Comparison of ENCODE assay signal across 13 mouse cellular contexts in the genomic region with DNA sequence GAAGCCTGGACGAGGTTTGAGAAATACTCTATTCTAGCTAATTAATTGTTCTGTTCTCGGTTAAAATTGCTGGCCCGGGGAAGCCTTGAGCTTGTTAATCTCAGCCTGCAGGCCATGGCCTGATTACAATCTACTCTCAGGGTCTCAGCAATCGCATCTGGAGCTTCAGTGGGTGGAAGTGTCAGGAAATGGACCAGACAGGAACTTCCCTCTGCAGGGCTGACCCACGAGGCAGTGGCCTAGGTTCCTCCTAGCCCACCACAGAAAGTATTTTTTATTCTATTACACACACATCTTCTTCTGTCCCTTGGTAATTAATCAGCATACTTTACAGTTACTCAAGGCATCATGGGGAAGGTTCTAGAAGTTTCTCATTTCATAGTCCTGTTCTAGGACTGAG.
DNase-seq lines count a peak whose midpoint lies in the region; ATAC-seq and TF ChIP-seq lines count a peak whose summit lies in the region.
"Had no signal": no experiment of that assay in that cellular context is flagged by ENCODE, and none has a peak within 500 bp of the region (broad histone marks: within the 10 kb centered on the region; RNA-seq: fewer than 3 reads in every experiment).

No protein-coding gene starts in this region.

- 34% methylated on average over 5 of the region's 5 CpGs for WGBS in heart, embryonic 16.5 days
- 17% methylated on average over 5 of the region's 5 CpGs for WGBS in limb, embryonic 14.5 days

- no peaks in the 10 kb centered on the region for H3K27me3 ChIP-seq in heart, embryonic 16.5 days (ENCODE audit: control insufficient read depth, insufficient read depth, low read length)
- H3K27me3 ChIP-seq in limb, embryonic 14.5 days (ENCODE audit: control insufficient read depth, insufficient read depth, low read length) = no peaks in the 10 kb centered on the region
- H3K27me3 ChIP-seq: forebrain, embryonic 15.5 days; hindbrain, embryonic 13.5 days had no signal

- no peak for ATAC-seq in heart, embryonic 16.5 days (replicated peaks; ENCODE audit: extremely low read depth, insufficient read depth, low FRiP score)
- peak; percentile 87 for ATAC-seq in common myeloid progenitor, adult 5-6 weeks (replicated peaks; ENCODE audit: low read depth, poor library complexity, severe bottlenecking)
- ATAC-seq in limb, embryonic 14.5 days (ENCODE audit: low FRiP score, low read depth) = no peak
- ATAC-seq: forebrain, embryonic 15.5 days had no signal

- H3K4me2 ChIP-seq in heart, embryonic 16.5 days (ENCODE audit: low read depth, low read length) = no peak overlapping the region
- H3K4me2 ChIP-seq in limb, embryonic 14.5 days (replicated peaks; ENCODE audit: low read depth, low read length, severe bottlenecking) = no peak overlapping the region
- H3K4me2 ChIP-seq: forebrain, embryonic 15.5 days; hindbrain, embryonic 13.5 days had no signal

- DNase-seq in heart, postnatal 14 days = no peak
- DNase-seq in layer of hippocampus, adult 9-11 months = peak; percentile 70
- DNase-seq in layer of hippocampus, adult 18-20 months (ENCODE audit: low spot score in 2 of 2) = no peak
- DNase-seq in limb, embryonic 14.5 days (ENCODE audit: low spot score) = no peak
- no peak for DNase-seq in adrenal gland, postnatal 10 days
- DNase-seq: cerebellum, adult 9-10 months; thymus, postnatal 4 days had no signal

- TF ChIP-seq POLR2A in limb, embryonic 14.5 days (IDR thresholded peaks at IDR 0.05; ENCODE audit: borderline replicate concordance, extremely low read depth, insufficient read depth, insufficient read length) = no peak

- no peaks in the 10 kb centered on the region for H3K36me3 ChIP-seq in heart, embryonic 16.5 days (ENCODE audit: control insufficient read depth, insufficient read depth)
- H3K36me3 ChIP-seq in limb, embryonic 14.5 days (ENCODE audit: control insufficient read depth, insufficient read depth, low read length) = no peaks in the 10 kb centered on the region
- H3K36me3 ChIP-seq: forebrain, embryonic 15.5 days; hindbrain, embryonic 13.5 days had no signal

- no peak overlapping the region for H3K9ac ChIP-seq in heart, embryonic 16.5 days (ENCODE audit: low read length)
- H3K9ac ChIP-seq in limb, embryonic 14.5 days (ENCODE audit: low read depth, low read length, severe bottlenecking) = no peak overlapping the region
- H3K9ac ChIP-seq: forebrain, embryonic 15.5 days; hindbrain, embryonic 13.5 days; liver, embryonic 14.5 days had no signal

- H3K27ac ChIP-seq in heart, embryonic 16.5 days (ENCODE audit: low read length) = peak overlapping the region; percentile 36; the same call in 1 of the 2 replicates
- H3K27ac ChIP-seq in limb, embryonic 14.5 days (replicated peaks; ENCODE audit: low read depth, low read length) = peak overlapping the region; percentile 11; the same call in 1 of the 2 replicates
- H3K27ac ChIP-seq: forebrain, embryonic 15.5 days; hindbrain, embryonic 13.5 days; liver, embryonic 14.5 days had no signal

- H3K4me1 ChIP-seq in heart, embryonic 16.5 days (ENCODE audit: control insufficient read depth, insufficient read depth, low read length) = peaks cover 3% of the 10 kb centered on the region; the same call in 1 of the 2 replicates
- peaks cover 9% of the 10 kb centered on the region; the same call in 1 of the 2 replicates for H3K4me1 ChIP-seq in limb, embryonic 14.5 days (ENCODE audit: control insufficient read depth, insufficient read depth, low read length)
- H3K4me1 ChIP-seq: forebrain, embryonic 15.5 days had no signal

- intact Hi-C loops in heart, postnatal 14 days (cut with DNase I) = no loop called here

- no peak overlapping the region for H3K4me3 ChIP-seq in heart, embryonic 16.5 days (ENCODE audit: low read length)
- H3K4me3 ChIP-seq in limb, embryonic 14.5 days (replicated peaks; ENCODE audit: low read length) = no peak overlapping the region
- H3K4me3 ChIP-seq: forebrain, embryonic 15.5 days; hindbrain, embryonic 13.5 days; myocyte had no signal

- H3K9me3 ChIP-seq in heart, embryonic 16.5 days (replicated peaks; ENCODE audit: control insufficient read depth, low read length) = no peaks in the 10 kb centered on the region
- H3K9me3 ChIP-seq in limb, embryonic 14.5 days (ENCODE audit: control insufficient read depth, low read length) = no peaks in the 10 kb centered on the region
- H3K9me3 ChIP-seq: forebrain, embryonic 15.5 days; hindbrain, embryonic 13.5 days had no signal
